Mouse (Mus musculus): ENCODE data around the gene Lipk. TPM values are rescaled to one million over a fixed set of nuclear protein-coding genes. Genes with fewer than 3 reads are reported as not detected.

Lipk gene
- polyA plus RNA-seq, 1 experiment from 2014 or later = not detected

DNA sequence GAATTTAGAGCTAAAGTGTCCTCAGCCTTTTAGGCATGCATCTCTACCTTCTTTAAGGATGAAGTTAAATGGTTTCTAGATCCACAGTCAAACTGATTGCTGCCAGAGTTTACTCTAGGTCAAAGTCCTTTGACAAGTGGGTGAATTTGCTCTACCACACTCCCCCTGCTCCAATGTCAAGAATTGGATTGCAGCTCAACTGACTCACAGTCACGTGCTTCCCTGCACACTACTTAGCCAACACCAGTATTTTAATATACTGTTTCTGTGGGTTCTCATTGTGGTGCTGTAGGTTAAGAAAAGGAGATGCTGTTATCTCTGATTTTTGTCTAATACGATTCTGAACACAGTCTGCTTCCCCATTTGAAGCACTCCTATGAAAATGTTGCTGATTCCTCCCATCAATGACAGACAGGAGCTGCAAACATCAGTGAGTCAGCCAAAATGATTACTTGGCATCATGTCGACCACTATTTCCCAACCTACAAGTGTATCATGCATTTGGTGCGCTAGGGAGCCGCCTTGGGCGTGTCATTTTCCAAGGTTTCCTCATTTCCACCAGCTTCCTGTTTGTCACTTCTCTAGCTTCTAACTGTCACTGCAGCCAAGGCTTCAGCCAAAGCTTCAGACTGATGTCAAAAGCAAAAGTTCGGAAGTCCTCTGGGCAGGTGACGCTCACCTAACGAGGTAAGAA, 58.8 kb downstream of the Lipk start, which contains the start of gene Lipn:
TSS of gene Lipn (plus strand) at position 580 of the 694 bp plus-strand sequence.
- WGBS = 92% methylated on average over 9 of the region's 9 CpGs
- Histone ChIP-seq H3K27ac (replicated peaks) (no peak within 1 kb of the TSS), H3K36me3 (no peaks in the 10 kb centered on the region), H3K9ac (replicated peaks) (no peak within 1 kb of the TSS), H3K9me3 (replicated peaks) (no peaks in the 10 kb centered on the region), H3K4me2 (no peak within 1 kb of the TSS), H3K4me1 (no peaks in the 10 kb centered on the region), H3K4me3 (replicated peaks) (no peak within 1 kb of the TSS), H3K27me3 (replicated peaks) (no peaks in the 10 kb centered on the region)
- ATAC-seq (ENCODE audit: low FRiP score) = no peak

DNA sequence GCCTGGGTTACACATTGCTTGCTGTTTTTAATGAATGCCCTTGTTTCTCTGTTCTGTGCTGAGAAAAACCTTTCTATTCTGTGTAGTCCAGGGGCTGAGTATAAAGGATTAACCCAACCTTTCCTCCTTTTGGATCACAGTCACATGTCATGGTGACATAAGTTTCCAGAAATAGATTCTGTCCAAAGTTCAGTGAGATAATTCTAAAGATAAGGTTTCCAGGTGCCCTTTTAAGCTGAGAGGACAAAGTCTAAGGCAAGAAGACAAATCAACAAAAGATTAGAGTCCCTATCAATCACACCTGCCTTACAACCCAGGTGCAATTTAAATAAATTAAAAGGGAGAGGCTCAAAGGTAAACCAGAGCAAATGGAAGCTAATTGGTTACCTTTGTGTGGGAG, 66.1 kb downstream of the Lipk start:
- H3K27ac ChIP-seq (replicated peaks) = no peak overlapping the region
- no peak overlapping the region for H3K9ac ChIP-seq (replicated peaks)
- no peaks in the 10 kb centered on the region for H3K4me1 ChIP-seq
- no peak overlapping the region for H3K4me2 ChIP-seq
- ATAC-seq (ENCODE audit: low FRiP score) = no peak
- H3K27me3 ChIP-seq (replicated peaks) = no peaks in the 10 kb centered on the region
- H3K4me3 ChIP-seq (replicated peaks) = no peak overlapping the region
- H3K36me3 ChIP-seq = no peaks in the 10 kb centered on the region
- no peaks in the 10 kb centered on the region for H3K9me3 ChIP-seq (replicated peaks)

DNA sequence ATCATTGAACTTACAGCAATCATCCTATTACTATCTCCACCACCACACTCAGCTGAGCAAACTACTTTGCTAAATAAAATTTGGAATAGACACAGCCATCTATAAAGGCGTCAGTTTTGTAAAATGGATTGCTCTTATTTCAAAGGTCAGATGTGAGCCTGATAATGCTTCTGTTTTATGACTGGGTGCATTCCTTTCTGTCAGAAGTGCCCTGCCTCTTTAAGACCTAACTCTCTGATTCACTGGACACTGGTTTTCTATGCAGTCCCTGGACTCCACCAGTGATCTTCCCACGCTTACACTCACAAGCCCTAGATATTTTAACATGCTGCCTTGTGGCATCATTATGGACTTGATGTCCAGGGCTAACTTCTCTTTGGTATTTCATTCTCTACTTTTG, 70.0 kb downstream of the Lipk start:
- Histone ChIP-seq H3K4me3 (replicated peaks) (no peak overlapping the region), H3K9ac (replicated peaks) (no peak overlapping the region), H3K27me3 (replicated peaks) (no peaks in the 10 kb centered on the region), H3K4me1 (no peaks in the 10 kb centered on the region), H3K9me3 (replicated peaks) (no peaks in the 10 kb centered on the region), H3K27ac (replicated peaks) (no peak overlapping the region), H3K4me2 (no peak overlapping the region), H3K36me3 (no peaks in the 10 kb centered on the region)
- WGBS = 68% methylated on average over 2 of the region's 2 CpGs
- no peak for ATAC-seq (ENCODE audit: low FRiP score)

DNA sequence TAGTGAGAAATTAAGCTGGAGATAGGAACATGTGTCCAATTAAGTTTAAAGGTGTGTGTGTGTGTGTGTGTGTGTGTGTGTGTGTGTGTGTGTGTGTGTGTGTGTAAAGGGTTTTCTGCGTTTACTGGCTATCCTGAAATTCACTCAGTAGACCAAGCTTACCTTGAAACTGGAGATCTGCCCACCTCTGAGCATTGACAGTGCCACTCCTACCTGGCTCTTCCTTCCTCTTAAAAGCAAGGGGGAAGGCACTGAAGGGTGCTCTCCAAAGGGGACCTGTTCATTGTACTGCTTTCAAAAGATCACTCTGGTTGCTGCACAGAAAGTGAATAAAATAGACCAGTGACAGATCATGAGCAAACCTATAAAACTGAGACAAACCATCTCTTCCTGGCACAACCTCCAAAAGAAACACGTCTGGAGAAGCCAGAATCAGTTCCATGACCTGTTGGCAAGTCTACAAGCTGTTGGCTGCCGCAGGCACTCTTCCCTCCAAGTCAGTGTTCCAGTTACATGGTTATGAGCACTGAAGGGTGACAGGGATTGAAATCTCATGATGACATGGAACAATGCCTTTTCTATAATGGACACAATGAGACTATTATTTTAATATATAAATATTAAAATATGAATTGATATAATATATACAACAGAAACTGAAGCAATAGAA, 81.1 kb downstream of the Lipk start:
- Histone ChIP-seq H3K4me3 (replicated peaks) (no peak overlapping the region), H3K36me3 (no peaks in the 10 kb centered on the region), H3K27me3 (replicated peaks) (no peaks in the 10 kb centered on the region), H3K4me1 (no peaks in the 10 kb centered on the region), H3K9me3 (replicated peaks) (no peaks in the 10 kb centered on the region), H3K9ac (replicated peaks) (no peak overlapping the region), H3K4me2 (no peak overlapping the region), H3K27ac (replicated peaks) (no peak overlapping the region)
- WGBS = 92% methylated on average over 3 of the region's 3 CpGs
- ATAC-seq (ENCODE audit: low FRiP score) = no peak

DNA sequence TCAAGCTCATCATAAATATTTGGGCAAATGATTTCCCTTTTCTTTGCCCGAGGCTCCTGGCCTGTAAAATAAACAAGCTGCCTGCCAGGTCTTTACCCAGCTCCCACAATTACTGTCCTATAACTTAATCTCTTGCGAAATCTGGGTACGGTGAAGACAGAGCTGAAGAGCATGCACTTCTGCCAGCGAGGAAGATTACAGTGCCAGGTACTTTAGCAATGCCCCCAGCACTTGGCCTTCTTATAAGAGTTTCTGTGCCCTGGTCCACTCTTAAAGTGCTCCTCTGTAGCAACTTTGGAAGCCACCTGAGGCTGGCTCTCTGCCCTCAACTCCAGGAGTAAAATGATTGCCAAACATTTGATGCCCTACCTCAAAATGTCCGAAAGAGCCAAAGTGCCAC, 87.3 kb downstream of the Lipk start:
- no peak for ATAC-seq (ENCODE audit: low FRiP score)
- WGBS = 82% methylated on average over 5 of the region's 5 CpGs
- Histone ChIP-seq H3K36me3 (no peaks in the 10 kb centered on the region), H3K9ac (replicated peaks) (no peak overlapping the region), H3K9me3 (replicated peaks) (no peaks in the 10 kb centered on the region), H3K4me2 (no peak overlapping the region), H3K4me1 (no peaks in the 10 kb centered on the region), H3K4me3 (replicated peaks) (no peak overlapping the region), H3K27me3 (replicated peaks) (no peaks in the 10 kb centered on the region), H3K27ac (replicated peaks) (no peak overlapping the region)

DNA sequence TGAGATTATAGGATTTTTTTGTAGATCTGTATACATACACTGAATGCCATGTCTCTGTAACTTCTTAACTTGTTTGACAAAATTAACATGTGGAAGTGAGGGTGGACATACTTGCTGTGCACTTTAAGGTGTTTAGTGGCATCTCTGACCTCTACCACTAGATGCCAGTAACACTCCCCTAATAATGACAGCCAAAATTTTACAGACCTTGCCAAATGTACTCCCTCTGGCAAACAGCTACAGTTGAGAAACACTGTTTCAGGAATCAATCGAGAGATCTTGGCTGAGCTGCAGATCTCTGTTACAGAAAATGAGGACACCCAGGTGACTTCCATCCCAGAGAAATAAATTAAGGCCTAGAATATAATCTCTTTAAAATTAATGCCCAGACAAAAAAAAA, 88.1 kb downstream of the Lipk start:
- Histone ChIP-seq H3K9me3 (replicated peaks) (no peaks in the 10 kb centered on the region), H3K9ac (replicated peaks) (no peak overlapping the region), H3K36me3 (no peaks in the 10 kb centered on the region), H3K27ac (replicated peaks) (no peak overlapping the region), H3K4me2 (no peak overlapping the region), H3K27me3 (replicated peaks) (no peaks in the 10 kb centered on the region), H3K4me3 (replicated peaks) (no peak overlapping the region), H3K4me1 (no peaks in the 10 kb centered on the region)
- 81% methylated on average over 1 of the region's 1 CpGs for WGBS
- no peak for ATAC-seq (ENCODE audit: low FRiP score)

Small RNA genes lying within 50 kb of the gene (microRNA-seq; reads per million reads assigned to microRNA genes)
- gene Gm23334 = not detected

Other genes starting within 250 kb of the Lipk start
- 10.9 and 14.3 TPM in 2 replicates for gene Lipo3, start 246.3 kb upstream of the Lipk start, polyA plus RNA-seq (2015; fragmentation: Nextera tagmentation; extraction: Ambion mirVana)
- not detected in 2 replicates for gene Lipo1, start 220.8 kb upstream of the Lipk start, polyA plus RNA-seq (2015; fragmentation: Nextera tagmentation; extraction: Ambion mirVana)
- not detected in 2 replicates for gene Lipf, start 47.1 kb upstream of the Lipk start, polyA plus RNA-seq (2015; fragmentation: Nextera tagmentation; extraction: Ambion mirVana)
- not detected in 2 replicates for gene Lipn, start 59.1 kb downstream of the Lipk start, polyA plus RNA-seq (2015; fragmentation: Nextera tagmentation; extraction: Ambion mirVana)
- gene Lipm, start 92.6 kb downstream of the Lipk start, polyA plus RNA-seq (2015; fragmentation: Nextera tagmentation; extraction: Ambion mirVana) = 0.08 and 0.11 TPM in 2 replicates
- gene Ankrd22, start 157.8 kb downstream of the Lipk start, polyA plus RNA-seq (2015; fragmentation: Nextera tagmentation; extraction: Ambion mirVana) = 1.9 TPM in 1 of 2 replicates, not detected in the other
- gene Stambpl1, start 183.9 kb downstream of the Lipk start, polyA plus RNA-seq (2015; fragmentation: Nextera tagmentation; extraction: Ambion mirVana) = 25.8 and 28.3 TPM in 2 replicates
- 21.1 and 200 TPM in 2 replicates for gene Acta2, start 247.3 kb downstream of the Lipk start, polyA plus RNA-seq (2015; fragmentation: Nextera tagmentation; extraction: Ambion mirVana)

Data from neural tube, embryonic 15.5 days (tissue).